Mouse (Mus musculus): ENCODE results near the gene Trdmt1. TPM values are rescaled to one million over a fixed set of nuclear protein-coding genes. Genes with fewer than 3 reads are reported as not detected.

Gene Trdmt1
- total RNA-seq, 2 experiments from 2014 or later, result 4.6 to 7.6 TPM

- DNase-seq (ENCODE audit: low spot score in 2 of 2), result no peak
Measured at GRCm38 (mm10) chr2:13558607-13559262, 14.3 kb upstream of the Trdmt1 start.

GRCm38 (mm10) chr2:13557145-13558030, 12.9 kb upstream of the Trdmt1 start:
- DNase-seq (ENCODE audit: low spot score in 2 of 2), result no peak

GRCm38 (mm10) chr2:13556239-13556638, 11.8 kb upstream of the Trdmt1 start:
- no peak for DNase-seq (ENCODE audit: low spot score in 2 of 2)

- no peak for DNase-seq (ENCODE audit: low spot score in 2 of 2)
Measured at GRCm38 (mm10) chr2:13553966-13554365, 9.5 kb upstream of the Trdmt1 start.

GRCm38 (mm10) chr2:13548749-13549148, 4.3 kb upstream of the Trdmt1 start:
- DNase-seq (ENCODE audit: low spot score in 2 of 2), result no peak

GRCm38 (mm10) chr2:13543519-13544124, 846 bp downstream of the Trdmt1 start:
- no peak for DNase-seq (ENCODE audit: low spot score in 2 of 2)

- DNase-seq (ENCODE audit: low spot score in 2 of 2), result no peak
Measured at GRCm38 (mm10) chr2:13539860-13540259, 4.6 kb downstream of the Trdmt1 start.

- no peak for DNase-seq (ENCODE audit: low spot score in 2 of 2)
Measured at GRCm38 (mm10) chr2:13538704-13539377, 5.6 kb downstream of the Trdmt1 start.

GRCm38 (mm10) chr2:13538258-13538657, 6.2 kb downstream of the Trdmt1 start:
- no peak for DNase-seq (ENCODE audit: low spot score in 2 of 2)

- DNase-seq (ENCODE audit: low spot score in 2 of 2), result no peak
Measured at GRCm38 (mm10) chr2:13537733-13538132, 6.7 kb downstream of the Trdmt1 start.

GRCm38 (mm10) chr2:13536747-13537146, 7.7 kb downstream of the Trdmt1 start:
- DNase-seq (ENCODE audit: low spot score in 2 of 2), result no peak

GRCm38 (mm10) chr2:13530639-13531038, 13.8 kb downstream of the Trdmt1 start:
- DNase-seq (ENCODE audit: low spot score in 2 of 2), result no peak

GRCm38 (mm10) chr2:13529253-13529933, 15.1 kb downstream of the Trdmt1 start:
- DNase-seq (ENCODE audit: low spot score in 2 of 2), result no peak

- DNase-seq (ENCODE audit: low spot score in 2 of 2), result no peak
Measured at GRCm38 (mm10) chr2:13527531-13527930, 16.9 kb downstream of the Trdmt1 start.

GRCm38 (mm10) chr2:13527125-13527524, 17.3 kb downstream of the Trdmt1 start:
- no peak for DNase-seq (ENCODE audit: low spot score in 2 of 2)

- DNase-seq (ENCODE audit: low spot score in 2 of 2), result no peak
Measured at GRCm38 (mm10) chr2:13526205-13526604, 18.3 kb downstream of the Trdmt1 start.

GRCm38 (mm10) chr2:13523540-13524456, 20.7 kb downstream of the Trdmt1 start:
- no peak for DNase-seq (ENCODE audit: low spot score in 2 of 2)

GRCm38 (mm10) chr2:13522106-13522505, 22.4 kb downstream of the Trdmt1 start:
- no peak for DNase-seq (ENCODE audit: low spot score in 2 of 2)

GRCm38 (mm10) chr2:13514949-13515348, 29.5 kb downstream of the Trdmt1 start:
- DNase-seq (ENCODE audit: low spot score in 2 of 2), result no peak

- DNase-seq (ENCODE audit: low spot score in 2 of 2), result no peak
Measured at GRCm38 (mm10) chr2:13502717-13503116, 41.8 kb downstream of the Trdmt1 start.
